Mouse (Mus musculus): ENCODE measurements around the gene Wee1.

DNA sequence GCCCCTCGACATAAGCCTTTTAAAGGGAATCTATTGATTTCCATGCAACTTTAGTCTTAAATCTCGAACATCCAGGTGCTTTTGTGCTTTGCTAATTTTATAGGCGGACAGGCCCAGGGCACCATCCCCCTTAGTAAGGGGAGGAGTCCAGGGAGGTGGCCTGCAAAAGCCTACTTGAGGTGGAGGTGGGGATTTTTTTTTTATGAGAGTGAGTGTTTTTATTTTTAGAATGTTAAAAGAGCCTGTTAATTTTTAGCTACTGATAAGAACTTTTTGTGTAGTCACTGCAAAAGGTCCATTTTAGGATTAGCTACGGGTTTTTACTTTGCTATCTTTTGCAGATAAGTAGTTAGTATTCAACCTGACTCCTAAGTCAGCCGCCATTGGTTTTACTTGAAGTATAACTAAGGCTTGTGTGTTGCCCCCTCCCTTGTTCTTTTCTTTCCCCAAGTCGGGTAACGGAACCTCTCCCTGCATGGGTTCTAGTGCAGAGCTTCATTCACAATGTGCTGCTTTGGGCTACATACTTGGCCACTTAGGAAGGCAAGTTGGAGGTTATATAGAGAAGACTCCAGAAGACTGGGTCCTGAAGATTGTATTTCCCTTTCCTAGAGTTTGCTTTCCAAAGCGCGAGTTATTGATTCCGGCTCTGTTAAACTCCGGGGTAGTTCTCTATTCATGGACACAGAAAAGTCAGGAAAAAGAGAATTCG is 2.2 kb downstream of the Wee1 start:
- no peak for TF ChIP-seq GATA1 (IDR thresholded peaks at IDR 0.05; ENCODE audit: low read length)
- no peak for TF ChIP-seq TAL1 (IDR thresholded peaks at IDR 0.05; ENCODE audit: low read length)
